Mouse (Mus musculus) CD4-positive, CD25-positive, alpha-beta regulatory T cell, adult 4 months (primary cell): ENCODE data around the gene Rtn4rl1. TPM values are rescaled to one million over a fixed set of nuclear protein-coding genes. Genes with fewer than 3 reads are reported as not detected.
"Not testable (repeated sequence)": the region's sequence is repeated elsewhere in the genome, so short reads cannot be mapped to it uniquely, and the experiment has no call there.

Experiments
- ATAC-seq: one replicate; pipeline ENCODE4 v1.8.0; 2017
- polyA plus RNA-seq, 2 experiments: library from polyadenylated mRNA; unstranded; fragments of 100-300 nt; shearing (Covaris generic); gene quantifications; one replicate each; pipeline ENCODE4 v1.2.1; 2017

Rtn4rl1 gene
- polyA plus RNA-seq, 2 experiments from 2014 or later = 1.5 to 1.8 TPM

DNA sequence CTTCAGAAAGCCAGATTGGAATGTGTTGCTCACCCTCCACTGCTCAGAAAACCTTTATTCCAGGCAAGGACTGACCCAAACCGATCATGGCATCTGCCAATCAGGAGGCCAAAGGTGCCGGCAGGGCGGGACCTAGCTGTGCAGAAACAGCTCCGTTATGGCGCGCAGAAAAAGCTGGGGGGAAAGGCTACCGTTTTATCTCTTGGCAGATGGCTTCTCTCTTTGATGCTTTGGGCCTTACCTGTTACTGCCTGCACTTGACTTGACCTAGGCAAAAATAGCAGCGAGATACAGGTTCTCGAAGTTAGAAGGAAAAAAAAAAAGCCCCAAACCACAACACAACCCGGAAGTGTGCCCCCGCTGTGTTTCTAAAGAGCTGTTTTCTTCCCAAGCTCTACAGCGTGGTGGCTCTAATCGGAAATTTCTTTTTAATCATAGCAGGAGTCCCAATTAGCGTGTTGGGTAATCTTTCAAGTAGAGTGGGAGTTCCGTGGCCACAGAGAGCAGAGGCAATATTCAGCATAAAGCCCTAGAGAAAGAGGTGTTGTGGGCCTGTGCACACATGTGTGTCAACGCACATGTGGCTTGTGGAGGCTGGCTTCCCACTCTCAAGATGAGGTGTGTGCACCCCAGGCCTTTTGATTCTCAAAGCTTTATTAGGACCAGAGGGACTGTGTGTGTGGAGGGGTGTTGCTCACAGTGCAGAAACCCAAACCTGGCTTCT is 85.9 kb downstream of the Rtn4rl1 start:
- peak; percentile 54 for ATAC-seq

DNA sequence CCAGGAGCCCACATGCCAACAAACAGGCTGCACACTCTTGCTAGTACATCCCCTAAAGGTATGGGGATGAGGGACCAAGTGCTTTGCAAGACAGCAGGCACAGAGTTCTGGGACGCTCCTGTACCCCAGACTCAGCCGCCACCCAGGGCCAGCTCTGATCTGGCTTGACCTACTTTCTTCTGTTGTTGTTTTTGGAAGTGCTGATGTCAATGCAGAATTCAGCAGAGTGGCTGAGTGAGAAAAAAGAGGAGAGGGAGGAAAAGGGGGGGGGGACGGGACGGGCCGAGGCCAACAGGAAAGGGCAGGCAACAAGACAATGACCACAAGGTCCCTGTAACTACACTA is 86.5 kb downstream of the Rtn4rl1 start:
- no peak for ATAC-seq

DNA sequence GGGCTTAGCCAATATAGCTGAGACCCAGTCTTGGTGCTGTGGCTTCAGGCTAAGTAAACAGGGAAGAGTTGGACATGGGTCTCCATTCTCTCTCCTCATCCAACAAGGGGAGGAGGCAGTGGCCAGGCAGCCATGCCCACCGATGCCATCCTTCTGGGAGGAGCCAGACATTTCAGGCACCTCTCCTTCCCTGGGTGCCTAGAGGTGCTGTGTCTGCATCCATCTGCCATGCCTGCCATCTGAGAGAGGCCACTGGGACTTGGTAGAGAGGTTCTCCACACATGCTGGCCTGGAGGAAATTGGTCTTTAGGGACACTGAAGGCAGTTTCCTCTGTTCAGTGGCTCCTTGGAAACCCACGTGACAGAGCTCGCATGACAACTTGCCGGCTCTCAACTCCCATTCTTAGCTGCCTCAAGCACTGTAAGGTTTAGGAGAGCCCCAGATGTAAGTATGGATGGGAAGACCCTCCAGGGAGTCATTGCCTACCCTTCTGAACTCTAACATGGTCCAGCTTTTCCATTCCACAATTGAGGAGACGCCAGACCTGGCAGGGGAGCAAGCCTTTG is 86.9 kb downstream of the Rtn4rl1 start:
- no peak for ATAC-seq

DNA sequence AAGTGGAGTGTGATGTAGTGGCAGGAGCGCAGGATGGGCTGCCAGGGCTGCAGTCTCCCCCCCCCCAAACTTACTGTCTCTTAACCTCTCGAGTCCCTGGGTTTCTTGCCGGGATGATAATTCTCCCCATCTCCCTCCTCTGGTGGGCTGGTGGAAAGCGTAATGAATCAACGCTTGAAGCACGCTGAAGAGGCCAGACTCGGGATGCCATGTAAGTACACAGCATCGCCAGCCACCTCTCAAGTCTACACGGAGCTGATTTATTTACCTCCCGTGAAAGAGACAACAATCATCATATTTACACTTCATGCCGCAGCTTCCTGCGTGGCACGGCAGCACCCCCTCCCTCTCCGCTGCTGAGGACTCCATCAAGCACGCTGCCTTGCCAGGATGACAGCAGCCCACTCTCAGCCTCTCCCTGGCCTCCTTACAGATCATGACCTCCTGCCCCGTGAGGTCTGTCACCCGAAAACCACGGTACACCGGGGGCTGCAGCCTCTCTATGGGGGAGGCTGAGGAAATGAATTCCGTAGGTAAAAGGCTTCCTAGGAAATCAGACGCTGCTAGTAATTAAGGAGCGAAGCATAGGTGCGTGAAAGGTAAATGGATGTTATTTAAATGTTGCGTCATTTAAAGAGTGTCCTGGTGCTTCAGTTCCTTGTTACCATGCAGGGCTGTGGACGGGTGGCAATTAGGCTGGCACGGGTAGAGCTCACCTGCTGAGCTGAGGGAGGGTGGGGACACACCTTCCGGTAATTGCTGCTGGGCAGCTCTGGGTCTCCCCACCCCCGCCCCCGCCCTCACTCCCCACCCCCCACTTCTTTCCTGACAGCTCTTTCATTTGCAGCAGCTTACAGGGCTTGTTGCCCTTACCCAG is 88.0 kb downstream of the Rtn4rl1 start:
- ATAC-seq = no peak

DNA sequence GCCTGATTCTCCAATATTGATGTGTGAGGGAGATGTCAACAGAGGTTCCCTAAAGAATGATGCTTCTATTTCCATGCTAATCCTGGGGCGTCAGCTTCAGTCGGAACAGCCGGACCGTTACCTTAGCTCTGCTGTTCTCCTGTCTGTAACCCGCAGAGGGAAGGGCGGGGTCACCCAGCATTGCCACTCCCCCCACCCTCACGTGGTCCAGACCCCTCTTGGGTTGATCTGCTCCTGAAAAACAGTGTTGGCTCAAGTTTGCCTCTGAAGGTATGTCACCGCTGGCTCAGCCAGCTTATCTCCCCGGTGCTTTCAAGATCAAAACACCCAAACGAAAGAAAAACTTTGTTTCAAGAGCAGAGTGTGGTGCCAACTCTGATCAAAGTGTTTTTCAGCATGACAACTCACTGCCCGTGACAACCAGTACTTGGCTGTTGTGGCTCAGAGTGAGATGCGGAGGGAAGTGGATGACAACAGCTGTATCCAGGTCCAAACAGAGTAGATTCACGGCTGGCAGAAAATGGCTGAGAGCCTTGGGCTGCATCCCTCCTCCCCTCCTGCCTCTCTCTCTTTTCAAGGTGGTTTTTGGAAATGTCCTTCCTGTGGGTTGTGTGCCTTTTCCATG is 89.0 kb downstream of the Rtn4rl1 start:
- ATAC-seq = peak; percentile 82

DNA sequence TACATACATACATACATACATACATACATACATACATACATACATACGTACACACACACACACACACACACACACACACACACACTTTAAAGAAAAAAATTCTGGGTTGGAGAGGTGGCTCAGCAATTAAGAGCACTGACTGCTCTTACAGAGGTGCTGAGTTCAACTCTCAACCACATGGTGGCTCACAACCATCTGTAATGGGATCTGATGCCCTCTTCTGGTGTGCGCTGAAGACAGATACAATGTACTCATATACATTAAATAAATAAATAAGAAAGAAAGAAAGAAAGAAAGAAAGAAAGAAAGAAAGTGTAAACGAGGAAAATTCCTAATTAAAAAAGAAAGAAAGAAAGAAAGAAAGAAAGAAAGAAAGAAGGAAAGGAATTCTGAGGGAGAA is 90.2 kb downstream of the Rtn4rl1 start:
- ATAC-seq = not testable (repeated sequence)

DNA sequence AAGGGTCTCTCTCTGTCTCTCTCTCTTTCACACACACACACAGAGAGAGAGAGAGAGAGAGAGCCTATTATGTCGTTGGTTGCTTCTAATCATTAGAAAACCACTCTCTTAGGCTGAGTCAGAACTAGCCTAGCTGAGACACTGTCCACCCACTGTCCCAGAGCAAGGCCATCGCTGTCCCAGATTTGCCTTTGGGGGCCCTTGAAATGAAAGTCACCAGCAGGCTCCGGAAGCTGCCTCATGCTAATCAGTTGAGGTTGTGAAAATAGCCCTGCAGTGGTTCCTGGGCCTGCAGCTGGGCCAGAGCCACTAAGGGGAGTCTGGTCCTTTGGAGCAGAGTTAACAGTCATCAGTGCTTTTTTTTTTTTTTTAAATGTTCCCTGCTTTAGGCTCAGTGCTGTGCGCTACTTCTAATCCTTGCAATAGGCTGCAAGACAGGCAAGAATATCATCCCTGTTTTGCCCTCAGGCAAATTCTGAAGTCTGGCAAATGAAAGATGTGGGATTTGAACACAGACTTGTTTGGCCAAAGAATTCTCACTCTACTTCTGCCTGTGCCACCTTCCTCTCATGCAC is 92.4 kb downstream of the Rtn4rl1 start:
- no peak for ATAC-seq

DNA sequence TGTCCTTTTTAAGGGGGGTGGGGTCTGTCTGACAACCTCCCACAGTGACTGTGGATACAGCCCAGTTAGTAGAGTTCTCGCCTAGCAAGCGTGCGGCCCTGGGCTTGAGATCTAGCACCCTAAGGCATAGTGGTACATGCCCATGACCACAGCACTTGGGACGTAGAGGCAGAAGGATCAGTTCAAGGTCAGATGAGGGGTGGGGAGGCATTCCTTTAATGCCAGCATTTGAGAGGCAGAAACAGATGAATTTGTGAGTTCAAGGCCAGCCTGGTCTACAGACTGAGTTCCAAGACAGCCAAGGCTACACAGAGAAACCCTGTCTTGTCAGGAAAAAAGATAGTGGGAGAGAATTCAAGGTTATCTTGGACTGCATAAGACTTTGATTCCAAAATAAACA is 93.3 kb downstream of the Rtn4rl1 start:
- no peak for ATAC-seq

DNA sequence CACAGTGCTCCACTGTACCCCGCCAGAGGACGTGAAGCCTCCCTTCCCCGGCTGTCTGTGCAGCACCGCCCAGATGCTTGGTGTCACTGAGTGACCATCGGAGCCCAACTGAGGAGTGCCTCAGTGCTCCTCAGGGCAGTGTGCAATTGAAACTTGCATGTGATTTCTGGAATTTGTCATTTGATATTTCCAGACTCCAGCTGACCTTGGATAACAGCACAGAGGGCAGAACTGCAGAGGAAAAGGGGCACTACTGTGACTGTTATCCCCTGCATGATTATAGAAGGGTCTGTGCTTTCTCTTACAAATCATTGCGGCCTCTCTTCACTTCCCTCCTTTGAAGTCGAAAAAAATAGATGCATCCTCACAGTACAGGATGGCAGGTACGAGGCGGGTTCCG is 94.4 kb downstream of the Rtn4rl1 start:
- ATAC-seq = no peak

DNA sequence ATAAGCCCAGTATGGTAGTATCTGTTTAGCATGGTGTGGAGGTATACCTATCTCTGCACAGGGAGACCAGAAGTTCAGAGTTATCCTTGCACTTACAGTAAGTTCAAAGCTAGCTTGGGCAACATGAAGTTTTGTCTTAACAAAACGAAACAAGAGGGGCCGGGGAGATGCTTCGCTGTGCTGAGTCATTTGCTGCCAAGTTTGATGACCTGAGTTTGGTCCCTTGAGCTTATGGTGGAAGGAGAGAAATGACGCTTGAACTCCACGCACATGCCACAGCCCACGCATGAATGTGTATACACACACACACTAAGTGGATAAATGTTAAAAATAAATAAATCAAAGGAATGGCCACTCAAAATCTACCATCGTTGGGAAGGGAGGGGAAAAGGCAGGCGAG is 94.9 kb downstream of the Rtn4rl1 start:
- ATAC-seq = no peak

DNA sequence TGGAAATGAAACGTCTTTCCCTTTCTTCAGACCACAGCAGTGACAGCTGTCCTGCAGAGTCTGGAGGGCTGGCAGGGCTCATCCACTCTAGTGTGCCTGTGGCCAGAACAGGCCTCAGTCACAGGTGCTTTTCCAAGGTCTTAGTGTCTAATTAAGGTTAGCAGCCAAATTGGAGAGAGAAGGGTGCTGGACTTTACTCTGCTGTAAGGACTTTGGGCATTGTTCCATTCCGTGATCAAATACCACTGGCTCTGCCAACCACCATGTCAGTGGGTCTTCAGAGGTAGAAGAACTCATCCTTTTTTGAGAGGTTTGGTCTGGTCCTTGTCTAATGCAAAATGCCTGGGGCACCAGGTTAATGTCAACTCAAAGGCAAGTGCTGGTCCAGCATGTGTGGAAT is 95.5 kb downstream of the Rtn4rl1 start:
- no peak for ATAC-seq

DNA sequence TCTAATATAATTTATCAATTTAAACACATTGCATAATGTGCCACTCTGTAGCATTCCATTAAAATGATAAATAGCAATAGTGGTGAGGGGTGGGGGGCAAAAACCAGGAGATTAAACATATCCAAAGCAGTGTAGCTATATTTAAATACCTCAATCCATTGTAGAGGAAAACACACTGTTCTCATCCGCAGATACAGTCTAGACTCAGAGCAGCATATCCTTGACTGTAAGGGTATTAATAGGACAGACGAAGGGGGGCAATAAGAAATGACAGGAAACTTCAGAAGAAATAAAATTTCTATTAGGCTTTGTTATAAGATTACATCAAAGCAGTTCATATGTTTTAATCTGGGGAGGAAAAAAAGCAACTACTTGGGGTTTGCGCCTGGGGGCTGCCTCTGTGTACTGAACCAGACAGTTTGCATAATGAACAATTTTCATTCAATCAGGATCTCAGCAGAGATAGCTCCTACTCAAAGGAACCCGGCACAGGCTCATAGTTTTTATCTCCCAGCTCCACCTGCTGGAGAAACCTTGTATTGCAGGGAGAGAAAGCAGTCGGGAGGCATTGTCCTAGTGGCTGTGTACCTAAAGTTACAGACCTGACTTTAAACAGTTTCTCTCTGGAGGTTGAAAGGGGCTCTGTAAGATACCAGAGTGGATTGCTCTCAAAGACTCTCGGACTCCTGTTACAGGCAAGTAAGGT is 97.1 kb downstream of the Rtn4rl1 start:
- ATAC-seq = peak; percentile 83

DNA sequence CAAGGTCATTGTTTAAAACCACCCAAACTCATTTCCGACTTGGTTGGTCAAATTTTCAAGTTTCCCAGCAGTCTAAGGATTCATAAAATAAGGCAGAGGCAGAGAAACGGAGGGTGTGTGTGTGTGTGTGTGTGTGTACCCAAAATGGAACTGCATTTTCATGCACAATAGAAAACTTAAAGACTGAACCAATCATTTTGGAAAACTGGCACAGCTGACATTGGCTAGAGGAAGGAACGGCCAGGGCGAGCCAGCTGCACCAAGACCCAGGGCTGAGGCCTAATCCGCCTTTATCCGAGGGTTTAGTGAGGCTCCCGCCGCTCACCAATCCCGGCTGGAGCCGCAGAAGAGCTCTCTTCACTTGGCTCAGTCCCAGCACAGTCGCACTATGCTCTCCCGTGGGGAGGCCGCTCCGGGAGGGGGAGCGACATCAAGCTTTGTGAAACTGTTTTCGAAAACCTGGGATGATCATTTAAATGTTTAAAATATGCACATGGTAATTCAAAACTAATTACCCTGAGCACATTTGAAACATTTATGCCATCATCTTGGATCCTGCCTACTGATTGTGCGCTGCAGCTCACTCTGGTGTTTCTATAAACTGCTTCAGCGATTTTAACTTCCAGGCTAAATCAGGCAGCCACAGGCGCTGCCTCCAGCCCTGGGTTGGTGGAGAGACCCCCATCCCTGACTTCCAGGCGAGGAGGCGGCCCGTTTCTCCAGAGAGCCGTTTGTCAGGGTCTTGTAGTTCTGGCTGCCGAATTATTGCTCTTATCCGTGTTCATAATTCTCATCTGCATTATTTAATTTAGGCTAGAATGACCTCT is 98.0 kb downstream of the Rtn4rl1 start:
- no peak for ATAC-seq

DNA sequence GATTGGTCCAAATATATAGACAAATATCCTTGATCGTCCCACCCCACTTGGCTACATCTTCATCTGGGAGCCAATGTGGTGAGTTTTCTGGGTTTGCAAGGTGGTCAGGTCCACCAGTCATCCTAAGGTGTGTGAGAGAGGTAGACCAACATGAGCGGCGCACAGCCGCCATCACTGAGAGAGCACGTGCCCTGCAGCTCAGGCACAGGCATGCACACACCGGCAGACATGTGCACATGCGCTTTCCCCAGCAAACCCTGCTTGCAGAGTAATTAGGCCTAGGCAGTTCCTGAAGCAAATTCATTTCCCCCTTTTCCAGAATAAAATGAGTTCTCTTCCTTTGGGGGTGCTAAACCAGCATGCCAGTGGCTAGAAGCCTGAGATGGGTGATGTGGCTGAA is 98.7 kb downstream of the Rtn4rl1 start:
- no peak for ATAC-seq

DNA sequence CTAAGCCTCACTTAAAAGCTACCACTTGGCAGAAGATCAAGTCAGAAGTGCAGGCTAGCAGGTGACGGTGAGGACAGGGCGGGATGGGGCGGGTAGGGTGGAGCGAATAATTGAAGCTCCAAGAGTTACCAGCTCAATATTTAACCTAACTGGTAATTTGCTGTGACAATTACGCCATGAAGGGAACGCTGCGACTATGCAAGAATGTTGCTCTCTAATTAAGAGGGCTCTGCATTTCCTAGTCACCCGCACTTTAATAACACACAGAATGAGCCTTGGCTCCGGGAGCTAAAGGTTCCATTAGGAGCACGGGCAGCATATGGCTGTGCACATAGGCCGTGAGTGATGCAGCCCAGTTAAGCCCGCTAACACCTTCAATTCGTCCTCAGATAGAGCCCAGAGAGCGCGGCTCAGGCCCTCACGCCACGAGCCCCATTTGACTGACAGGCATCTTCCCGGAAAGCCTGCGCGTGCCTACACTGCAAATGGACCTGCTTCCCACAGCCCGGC is 100.3 kb downstream of the Rtn4rl1 start:
- no peak for ATAC-seq

DNA sequence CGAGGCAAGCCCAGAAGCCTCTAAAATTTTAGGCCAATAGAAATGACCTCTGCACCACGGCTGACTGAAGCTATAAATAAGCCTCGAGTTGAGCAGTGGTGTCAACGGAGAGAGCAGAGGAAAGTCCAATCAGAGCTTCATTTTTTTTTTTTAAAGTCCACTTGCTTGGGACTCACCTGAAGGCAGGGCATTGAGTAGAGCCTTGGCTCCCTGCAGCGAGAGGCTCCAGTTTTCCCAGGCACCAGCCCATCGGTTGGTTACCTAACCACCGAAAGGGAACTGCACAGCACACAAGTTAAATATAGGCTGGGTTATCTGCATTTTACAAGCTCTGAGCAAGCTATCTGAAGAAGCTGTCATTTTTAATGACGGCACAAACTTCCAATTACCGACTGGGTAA is 101.3 kb downstream of the Rtn4rl1 start:
- no peak for ATAC-seq

DNA sequence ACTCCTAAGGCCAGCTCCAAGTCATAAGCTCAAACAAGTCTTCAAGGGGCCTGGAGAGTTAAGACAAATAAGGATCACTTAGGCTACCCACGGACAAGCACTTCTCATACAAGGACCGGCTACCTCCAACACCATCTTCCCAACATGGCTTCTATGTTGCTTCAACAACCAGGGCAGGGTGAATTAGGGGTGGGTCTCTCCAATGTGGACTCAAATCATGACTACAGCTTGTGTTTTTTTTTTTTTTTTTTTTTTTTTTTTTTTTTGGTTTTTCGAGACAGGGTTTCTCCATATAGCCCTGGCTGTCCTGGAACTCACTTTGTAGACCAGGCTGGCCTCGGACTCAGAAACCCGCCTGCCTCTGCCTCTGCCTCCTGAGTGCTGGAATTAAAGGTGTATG is 102.0 kb downstream of the Rtn4rl1 start:
- not testable (repeated sequence) for ATAC-seq

DNA sequence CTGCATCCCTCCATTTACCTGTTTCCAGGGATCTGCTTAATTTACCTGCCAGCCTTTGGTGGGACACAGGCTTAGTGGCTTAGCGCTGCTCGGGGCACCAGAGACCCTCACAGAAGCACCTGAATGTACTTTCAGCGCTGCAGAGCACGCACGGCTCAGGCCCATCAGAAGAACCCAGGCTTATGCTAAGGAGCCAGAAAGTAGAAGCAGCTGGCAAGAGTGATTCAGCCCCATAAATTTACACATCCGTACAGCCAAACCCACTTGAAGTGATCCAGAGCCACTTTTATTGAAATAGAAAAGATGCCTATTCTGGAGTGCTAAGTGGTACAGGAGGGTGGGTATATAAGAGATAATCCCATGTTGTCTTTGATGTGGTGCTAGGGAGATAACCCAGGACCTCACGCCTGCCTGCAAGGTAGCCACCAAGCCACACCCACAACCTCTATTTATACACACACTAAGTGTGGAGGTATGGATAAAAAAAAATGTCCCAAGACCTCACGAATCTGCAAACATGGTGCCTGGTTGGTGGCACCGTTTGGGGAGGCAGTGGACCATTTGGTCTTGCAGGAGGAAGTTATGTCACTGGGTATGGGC is 102.9 kb downstream of the Rtn4rl1 start:
- ATAC-seq = no peak

DNA sequence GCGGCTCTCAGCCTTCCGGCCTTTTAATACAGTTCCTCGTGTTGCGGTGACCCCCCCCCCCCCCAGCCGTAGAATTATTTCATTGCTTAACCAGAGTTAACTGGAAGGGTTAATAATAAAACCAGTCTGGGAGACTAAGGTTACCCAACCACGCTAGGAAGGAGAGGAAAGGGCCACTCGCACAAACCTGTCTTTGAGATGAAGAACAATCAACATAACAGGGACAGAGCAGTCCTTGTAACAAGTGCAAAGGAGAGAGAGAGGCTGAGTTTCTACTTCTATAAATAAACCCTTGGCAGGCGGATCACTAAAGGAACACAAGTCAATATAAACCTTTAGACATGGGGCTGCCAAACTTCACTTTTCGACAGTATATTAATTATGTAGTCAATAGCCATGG is 104.0 kb downstream of the Rtn4rl1 start:
- no peak for ATAC-seq

DNA sequence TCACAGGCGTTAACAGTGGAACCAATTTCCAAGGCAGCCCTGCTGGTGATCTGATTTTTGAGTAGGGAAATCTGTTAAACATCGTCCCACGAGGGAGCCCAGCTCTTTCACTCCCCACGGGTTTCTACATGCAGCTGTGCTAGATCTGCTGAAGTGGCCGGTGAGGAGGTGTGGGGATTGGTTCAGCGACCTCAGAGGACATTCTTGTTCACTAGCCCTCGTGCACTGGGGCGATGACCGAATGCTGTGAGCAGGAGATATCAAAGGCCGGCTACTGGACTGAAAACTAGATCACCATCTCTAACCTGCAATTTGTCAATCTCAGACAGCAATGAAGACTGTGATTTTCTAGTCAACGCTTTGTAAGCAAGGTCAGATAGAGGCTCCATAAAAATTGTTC is 104.9 kb downstream of the Rtn4rl1 start:
- ATAC-seq = no peak

DNA sequence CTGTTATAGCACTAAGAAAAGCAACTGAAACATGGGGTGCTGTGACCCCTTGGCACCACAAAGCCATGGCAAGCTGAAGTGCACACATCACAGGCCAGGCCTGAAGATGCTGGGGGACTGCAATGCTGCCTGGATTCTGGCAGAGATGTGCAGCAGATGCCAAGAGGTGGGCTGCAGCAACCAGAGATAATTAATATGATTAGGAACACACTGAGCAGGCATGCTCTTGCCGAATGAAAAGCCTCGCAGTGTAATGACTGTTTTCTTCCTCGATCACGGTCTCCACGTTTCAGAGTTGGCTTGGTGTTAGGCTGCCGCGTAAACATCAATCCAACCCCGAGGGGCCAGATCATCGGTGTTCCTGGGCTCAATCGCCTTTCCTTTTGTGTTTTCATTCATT is 106.2 kb downstream of the Rtn4rl1 start:
- ATAC-seq = no peak
